Mouse (Mus musculus) kidney, embryonic 15.5 days (tissue): ENCODE measurements around the gene Tbkbp1. TPM values are rescaled to one million over a fixed set of nuclear protein-coding genes. Genes with fewer than 3 reads are reported as not detected.
"Not testable (repeated sequence)": the region's sequence is repeated elsewhere in the genome, so short reads cannot be mapped to it uniquely, and the experiment has no call there.

ENCODE experiments used
- ATAC-seq: fragments of 200-750 bp; cut with Nextera tagmentation; replicated peaks from 2 replicates; pipeline ENCODE4 v1.8.0; 2017; ENCODE audit warnings: moderate TSS enrichment; ENCODE audit not compliant: low FRiP score
- H3K27ac ChIP-seq: fragments of 300-500 bp; sonication (generic); 2 replicates; pipeline ENCODE4 v1.5.1; 2015; ENCODE audit warnings: mild to moderate bottlenecking, inconsistent platforms
- H3K27me3 ChIP-seq: fragments of 300-500 bp; sonication (generic); 2 replicates; pipeline ENCODE4 v1.6.1; 2015; ENCODE audit warnings: inconsistent platforms
- H3K36me3 ChIP-seq: fragments of 300-500 bp; sonication (generic); 2 replicates; pipeline ENCODE4 v1.6.1; 2015; ENCODE audit warnings: inconsistent platforms
- H3K4me1 ChIP-seq: fragments of 300-500 bp; sonication (generic); 2 replicates; pipeline ENCODE4 v1.6.1; 2015; ENCODE audit warnings: inconsistent platforms
- H3K4me2 ChIP-seq: fragments of 300-500 bp; sonication (generic); 2 replicates; pipeline ENCODE4 v1.6.1; 2015; ENCODE audit warnings: moderate library complexity, mild to moderate bottlenecking, inconsistent platforms
- H3K4me3 ChIP-seq: fragments of 300-500 bp; sonication (generic); replicated peaks from 2 replicates; pipeline ENCODE4 v1.5.1; 2015; ENCODE audit warnings: mild to moderate bottlenecking, inconsistent platforms
- H3K9ac ChIP-seq: fragments of 300-500 bp; sonication (generic); 2 replicates; pipeline ENCODE4 v1.6.1; 2015; ENCODE audit warnings: mild to moderate bottlenecking, inconsistent platforms
- H3K9me3 ChIP-seq: fragments of 300-500 bp; sonication (generic); replicated peaks from 2 replicates; pipeline ENCODE4 v1.6.1; 2016; ENCODE audit warnings: inconsistent platforms
- WGBS: fragments of 180-500 bp; shearing (Covaris S2); methylation state at CpG from one replicate; pipeline ENCODE4 v1.1.7; 2015; ENCODE audit warnings: mixed read lengths; 5-methylcytosine and 5-hydroxymethylcytosine counted together
- polyA plus RNA-seq: library from polyadenylated mRNA; unstranded; fragments of >200 nt; fragmentation: Nextera tagmentation; extraction: Ambion mirVana; gene quantifications from 2 replicates; pipeline ENCODE4 v1.2.1, GENCODE M21; 2015

The Tbkbp1 gene
- 5.5 and 5.8 TPM in 2 replicates for polyA plus RNA-seq

DNA sequence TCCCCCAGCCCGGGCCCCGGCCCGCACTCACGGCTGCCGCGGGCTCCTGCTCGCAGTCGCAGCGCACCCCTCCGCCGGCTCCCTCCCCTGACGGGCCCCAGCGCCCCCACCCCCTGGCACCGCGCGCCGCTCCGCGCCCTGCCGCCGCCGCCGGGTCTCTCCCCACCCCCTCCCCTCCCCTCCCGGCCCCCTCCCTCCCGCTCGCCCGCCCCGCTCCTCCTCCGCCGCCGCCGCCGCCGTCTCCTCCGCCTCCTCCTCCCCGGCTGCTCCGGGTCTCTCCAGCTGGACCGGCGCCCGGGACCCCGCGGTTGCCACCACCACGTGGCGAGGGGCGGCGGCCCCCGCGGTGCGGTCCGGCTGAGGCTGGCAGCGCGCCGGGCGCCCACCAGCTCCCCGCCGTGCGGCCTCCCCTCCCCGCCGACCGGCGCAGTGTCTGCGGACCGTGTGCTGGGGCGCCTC is at the start of gene Tbkbp1:
TSS of gene Tbkbp1 (minus strand) at position 153 of the 459 bp plus-strand sequence.
- Histone ChIP-seq H3K4me1 (peaks cover 46% of the 10 kb centered on the region), H3K27me3 (peaks cover 16% of the 10 kb centered on the region; the same call in 1 of the 2 replicates), H3K9ac (peak within 1 kb of the TSS; percentile 67), H3K9me3 (no peaks in the 10 kb centered on the region), H3K4me2 (peak within 1 kb of the TSS; percentile 97), H3K4me3 (peak within 1 kb of the TSS; percentile 77), H3K36me3 (peaks cover 27% of the 10 kb centered on the region), H3K27ac (peak within 1 kb of the TSS; percentile 91)
- WGBS: under 1% methylated on average over 30 of the region's 64 CpGs
- ATAC-seq: peak; percentile 1; the same call in 1 of the 2 replicates

DNA sequence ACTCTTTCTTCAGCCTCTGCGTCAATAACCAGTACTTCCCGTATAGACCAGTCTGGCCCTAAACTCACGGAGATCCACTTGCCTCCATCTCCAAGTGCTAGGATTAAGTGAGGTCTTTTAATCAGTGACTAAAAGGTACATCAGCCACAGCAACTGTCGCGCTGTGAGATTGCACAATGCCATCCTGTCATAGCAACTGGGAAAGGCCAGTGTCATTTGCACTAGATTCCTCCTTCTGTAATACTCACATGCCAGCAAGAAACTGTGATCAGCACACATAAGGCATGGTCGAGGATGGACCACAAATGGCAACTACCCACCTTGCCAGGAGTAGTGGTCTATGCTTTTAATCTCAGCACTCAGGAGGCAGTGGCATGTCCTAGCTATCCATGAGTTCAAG is 48.2 kb upstream of the Tbkbp1 start:
- no peaks in the 10 kb centered on the region for H3K36me3 ChIP-seq

DNA sequence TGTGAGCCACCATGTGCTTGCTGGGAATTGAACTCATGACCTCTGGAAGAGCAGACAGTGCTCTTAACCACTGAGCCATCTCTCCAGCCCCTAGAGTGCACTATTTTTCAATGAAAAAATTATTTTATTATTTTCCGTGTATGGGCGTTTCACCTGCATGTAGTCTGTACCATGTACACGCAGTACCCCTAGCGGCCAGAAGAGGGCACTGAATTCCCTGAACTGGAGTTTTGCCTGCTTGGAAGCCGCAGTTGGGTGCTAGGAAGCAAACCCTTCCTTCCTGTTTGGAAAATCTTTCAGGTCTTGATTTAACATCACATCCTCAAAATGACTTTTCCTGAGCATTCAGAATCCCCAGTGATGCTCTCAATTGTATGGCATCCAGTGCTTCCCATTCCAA is 47.3 kb upstream of the Tbkbp1 start:
- no peaks in the 10 kb centered on the region for H3K36me3 ChIP-seq
- no peaks in the 10 kb centered on the region for H3K27me3 ChIP-seq
- no peak overlapping the region for H3K9ac ChIP-seq
- H3K9me3 ChIP-seq: 0 out of 2 replicates have a peak, but pooled peaks cover 2% of the 10 kb centered on the region
- 17% methylated on average over 5 of the region's 5 CpGs for WGBS
- no peaks in the 10 kb centered on the region for H3K4me1 ChIP-seq
- H3K4me2 ChIP-seq: no peak overlapping the region
- no peak overlapping the region for H3K27ac ChIP-seq
- no peak for ATAC-seq
- no peak overlapping the region for H3K4me3 ChIP-seq

More for the DNA sequence above, 48.2 kb upstream of the Tbkbp1 start:
- ATAC-seq: no peak
- WGBS: 88% methylated on average over 6 of the region's 6 CpGs
- no peak overlapping the region for H3K27ac ChIP-seq
- H3K9ac ChIP-seq: no peak overlapping the region
- no peak overlapping the region for H3K4me3 ChIP-seq
- H3K27me3 ChIP-seq: no peaks in the 10 kb centered on the region
- H3K4me2 ChIP-seq: no peak overlapping the region
- H3K9me3 ChIP-seq: 0 out of 2 replicates have a peak, but pooled peaks cover 2% of the 10 kb centered on the region
- no peaks in the 10 kb centered on the region for H3K4me1 ChIP-seq

DNA sequence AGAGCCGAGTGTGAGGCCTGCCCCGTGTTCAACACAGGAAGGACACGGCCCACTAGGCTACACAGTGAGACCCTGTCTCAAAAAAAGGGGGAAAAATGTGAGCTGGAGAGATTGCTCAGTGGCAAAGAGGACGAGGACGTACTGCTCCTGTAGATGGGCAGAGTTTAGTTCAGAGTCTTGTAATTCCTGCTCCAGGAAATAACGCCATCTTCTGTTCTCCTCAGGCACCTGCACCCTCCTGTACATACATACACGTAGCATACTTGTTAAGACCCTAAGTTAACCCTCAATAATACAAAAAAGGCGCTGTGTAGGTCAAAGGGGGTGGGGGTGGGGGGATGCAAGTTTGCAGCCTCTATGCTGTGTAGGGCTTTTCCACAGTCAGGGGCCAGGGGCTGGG is 45.7 kb upstream of the Tbkbp1 start:
- Histone ChIP-seq H3K4me2 (no peak overlapping the region), H3K27ac (no peak overlapping the region), H3K4me1 (no peaks in the 10 kb centered on the region), H3K9me3 (0 out of 2 replicates have a peak, but pooled peaks cover 2% of the 10 kb centered on the region), H3K4me3 (no peak overlapping the region), H3K36me3 (no peaks in the 10 kb centered on the region), H3K27me3 (no peaks in the 10 kb centered on the region), H3K9ac (no peak overlapping the region)
- WGBS: 73% methylated on average over 8 of the region's 8 CpGs
- ATAC-seq: no peak

GRCm38 (mm10) chr11:97196541-97196940 is 45.2 kb upstream of the Tbkbp1 start:
- Histone ChIP-seq H3K4me2 (no peak overlapping the region), H3K27me3 (no peaks in the 10 kb centered on the region), H3K36me3 (no peaks in the 10 kb centered on the region), H3K4me3 (no peak overlapping the region), H3K4me1 (no peaks in the 10 kb centered on the region), H3K9ac (no peak overlapping the region), H3K9me3 (0 out of 2 replicates have a peak, but pooled peaks cover 2% of the 10 kb centered on the region), H3K27ac (no peak overlapping the region)
- 73% methylated on average over 12 of the region's 12 CpGs for WGBS
- no peak for ATAC-seq

DNA sequence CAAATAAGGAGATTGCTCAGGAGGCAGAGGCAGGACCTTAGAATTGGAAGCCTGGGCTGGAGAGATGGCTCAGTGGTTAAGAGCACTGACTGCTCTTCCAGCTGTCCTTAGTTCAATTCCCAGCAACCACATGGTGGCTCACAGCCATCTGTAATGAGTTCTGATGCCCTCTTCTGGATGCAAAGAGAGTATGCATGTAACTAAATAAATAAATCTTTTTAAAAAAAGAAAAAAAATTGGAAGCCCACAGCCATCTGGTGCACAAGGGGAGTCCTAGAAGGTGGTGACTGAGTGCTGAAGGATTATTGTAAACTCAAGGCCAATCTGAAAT is 41.3 kb upstream of the Tbkbp1 start:
- ATAC-seq: no peak
- Histone ChIP-seq H3K9me3 (no peaks in the 10 kb centered on the region), H3K9ac (no peak overlapping the region), H3K4me3 (no peak overlapping the region), H3K36me3 (no peaks in the 10 kb centered on the region; the same call in 1 of the 2 replicates), H3K4me1 (peaks cover 8% of the 10 kb centered on the region), H3K27me3 (no peaks in the 10 kb centered on the region), H3K4me2 (no peak overlapping the region), H3K27ac (no peak overlapping the region)

- H3K36me3 ChIP-seq: no peaks in the 10 kb centered on the region; the same call in 1 of the 2 replicates
- H3K4me1 ChIP-seq: peaks cover 8% of the 10 kb centered on the region
- H3K4me2 ChIP-seq: no peak overlapping the region
- WGBS: 63% methylated on average over 6 of the region's 6 CpGs
- no peak overlapping the region for H3K27ac ChIP-seq
- no peaks in the 10 kb centered on the region for H3K27me3 ChIP-seq
- no peak overlapping the region for H3K4me3 ChIP-seq
- no peaks in the 10 kb centered on the region for H3K9me3 ChIP-seq
- H3K9ac ChIP-seq: no peak overlapping the region
- ATAC-seq: no peak
Measured at GRCm38 (mm10) chr11:97191915-97192620, 40.8 kb upstream of the Tbkbp1 start.

DNA sequence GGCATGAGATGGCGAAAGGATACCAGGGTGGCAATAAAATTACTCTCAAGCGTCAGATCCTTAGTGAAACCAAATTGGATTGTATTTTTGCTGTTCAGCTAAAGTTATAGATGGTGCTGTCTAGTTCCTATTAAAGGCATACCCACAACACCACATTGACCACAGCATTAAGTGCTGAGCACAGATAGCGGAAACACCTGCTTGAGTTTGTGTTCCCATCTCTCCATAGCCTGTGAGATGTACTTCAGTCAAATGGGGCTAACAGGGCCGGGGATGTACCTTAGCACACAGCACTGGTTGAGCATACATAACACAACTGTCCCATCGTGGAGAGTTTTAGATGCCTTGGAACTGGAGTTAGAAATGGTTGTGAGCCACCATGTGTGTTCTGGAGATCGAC is 39.7 kb upstream of the Tbkbp1 start:
- Histone ChIP-seq H3K9me3 (no peaks in the 10 kb centered on the region), H3K36me3 (peaks cover 3% of the 10 kb centered on the region), H3K9ac (no peak overlapping the region), H3K27me3 (no peaks in the 10 kb centered on the region), H3K27ac (no peak overlapping the region), H3K4me1 (peaks cover 15% of the 10 kb centered on the region), H3K4me2 (no peak overlapping the region), H3K4me3 (no peak overlapping the region)
- WGBS: 90% methylated on average over 6 of the region's 6 CpGs
- no peak for ATAC-seq

- peak overlapping the region; percentile 93; the same call in 1 of the 2 replicates for H3K27ac ChIP-seq
- H3K36me3 ChIP-seq: peaks cover 17% of the 10 kb centered on the region
- H3K4me3 ChIP-seq, H3K27me3 ChIP-seq, H3K9ac ChIP-seq, ATAC-seq, H3K9me3 ChIP-seq: not testable (repeated sequence)
- H3K4me2 ChIP-seq: peak overlapping the region; percentile 63; the same call in 1 of the 2 replicates
- peaks cover 28% of the 10 kb centered on the region for H3K4me1 ChIP-seq
- WGBS: 89% methylated on average over 6 of the region's 6 CpGs
Measured at GRCm38 (mm10) chr11:97189645-97190044, 38.4 kb upstream of the Tbkbp1 start.

- no peaks in the 10 kb centered on the region for H3K27me3 ChIP-seq
- H3K36me3 ChIP-seq: peaks cover 21% of the 10 kb centered on the region
- H3K4me2 ChIP-seq: peak overlapping the region; percentile 63
- H3K4me3 ChIP-seq: peak overlapping the region; percentile 87
- peak overlapping the region; percentile 93 for H3K27ac ChIP-seq
- H3K9me3 ChIP-seq: no peaks in the 10 kb centered on the region
- H3K4me1 ChIP-seq: peaks cover 32% of the 10 kb centered on the region
- WGBS: 39% methylated on average over 3 of the region's 3 CpGs
- H3K9ac ChIP-seq: no peak overlapping the region
- ATAC-seq: no peak
Measured at GRCm38 (mm10) chr11:97189231-97189630, 37.9 kb upstream of the Tbkbp1 start.

GRCm38 (mm10) chr11:97188643-97188955 is 37.3 kb upstream of the Tbkbp1 start:
- Histone ChIP-seq H3K27me3 (no peaks in the 10 kb centered on the region), H3K4me2 (peak overlapping the region; percentile 63), H3K9me3 (no peaks in the 10 kb centered on the region), H3K36me3 (peaks cover 27% of the 10 kb centered on the region), H3K27ac (peak overlapping the region; percentile 93), H3K4me3 (peak overlapping the region; percentile 87), H3K4me1 (peaks cover 37% of the 10 kb centered on the region), H3K9ac (peak overlapping the region; percentile 52)
- ATAC-seq: no peak
- under 1% methylated on average over 15 of the region's 15 CpGs for WGBS

DNA sequence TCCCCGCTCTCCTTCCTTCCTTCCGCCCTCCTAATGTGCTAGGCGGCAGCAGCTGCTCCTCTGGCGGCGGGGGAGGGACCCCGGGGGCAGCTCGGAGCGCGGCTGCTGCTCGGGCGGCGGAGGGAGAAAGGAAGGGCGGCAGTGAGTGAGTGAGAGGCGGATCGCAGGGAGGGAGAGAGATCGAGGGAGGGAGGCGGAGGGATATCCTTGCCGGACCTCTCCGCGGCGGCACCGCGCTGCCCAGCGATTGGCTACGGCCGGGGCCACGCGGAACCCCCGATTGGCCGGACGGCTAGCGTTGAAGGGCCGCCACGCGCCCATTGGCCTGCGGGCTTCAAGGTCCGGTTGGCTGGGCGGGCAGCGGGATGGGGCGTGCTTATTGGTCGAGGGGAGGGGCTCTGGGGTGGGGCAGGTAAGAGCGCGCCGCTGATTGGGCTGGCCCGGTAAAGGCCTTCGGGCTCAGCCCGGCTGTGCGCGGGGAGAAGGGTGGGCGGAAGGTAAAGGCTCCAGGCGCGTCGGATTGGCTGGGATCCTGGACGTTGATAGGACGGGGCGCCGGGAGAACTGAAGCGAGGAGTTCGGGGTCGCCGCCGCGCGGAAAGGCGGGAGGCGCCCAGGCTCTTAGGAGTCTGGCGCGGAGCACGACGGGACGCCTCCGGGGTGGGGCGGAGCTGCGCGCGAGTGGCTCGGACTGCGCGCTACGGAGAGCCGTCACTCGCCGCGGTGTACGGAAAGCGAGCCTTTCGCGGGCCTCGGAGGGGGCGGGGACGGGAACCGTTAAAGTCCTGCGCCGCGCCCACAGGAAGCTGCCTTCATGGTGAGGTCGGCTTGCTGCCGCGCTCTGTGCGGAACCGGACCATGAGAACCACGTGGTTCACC is 36.7 kb upstream of the Tbkbp1 start, which contains the start of gene Kpnb1:
TSS of gene Kpnb1 (minus strand) at position 118 of the 879 bp plus-strand sequence.
- WGBS: under 1% methylated on average over 88 of the region's 101 CpGs
- ATAC-seq: peak; percentile 96
- H3K27me3 ChIP-seq: no peaks in the 10 kb centered on the region
- peak within 1 kb of the TSS; percentile 88 for H3K9ac ChIP-seq
- H3K9me3 ChIP-seq: no peaks in the 10 kb centered on the region
- H3K4me3 ChIP-seq: peak within 1 kb of the TSS; percentile 87
- H3K4me2 ChIP-seq: peak within 1 kb of the TSS; percentile 82
- peaks cover 39% of the 10 kb centered on the region for H3K4me1 ChIP-seq
- peaks cover 33% of the 10 kb centered on the region for H3K36me3 ChIP-seq
- peak within 1 kb of the TSS; percentile 93 for H3K27ac ChIP-seq
